Mouse (Mus musculus): Measurements from ENCODE around the gene Card9.
A peak's percentile ranks its signal among the peaks of the same experiment; 100 is the strongest.

Gene Card9

GRCm38 (mm10) chr2:26362991-26363390 lies 2.3 kb upstream of the Card9 start:
- no peak for DNase-seq (ENCODE audit: low read depth, low spot score)

- no peak for DNase-seq (ENCODE audit: low read depth, low spot score)
Observed at GRCm38 (mm10) chr2:26359983-26360382, 735 bp downstream of the Card9 start.

- no peak for DNase-seq (ENCODE audit: low read depth, low spot score)
Observed at GRCm38 (mm10) chr2:26358667-26359320, 1.9 kb downstream of the Card9 start.

- no peak for DNase-seq (ENCODE audit: low read depth, low spot score)
Observed at GRCm38 (mm10) chr2:26357484-26357883, 3.2 kb downstream of the Card9 start.

GRCm38 (mm10) chr2:26356678-26357077 lies 4.0 kb downstream of the Card9 start:
- DNase-seq (ENCODE audit: low read depth, low spot score) = no peak

- DNase-seq (ENCODE audit: low read depth, low spot score) = no peak
Observed at GRCm38 (mm10) chr2:26356231-26356630, 4.5 kb downstream of the Card9 start.

GRCm38 (mm10) chr2:26354401-26354800 lies 6.3 kb downstream of the Card9 start:
- no peak for DNase-seq (ENCODE audit: low read depth, low spot score)

- DNase-seq (ENCODE audit: low read depth, low spot score) = no peak
Observed at GRCm38 (mm10) chr2:26353066-26353980, 7.4 kb downstream of the Card9 start.

- DNase-seq (ENCODE audit: low read depth, low spot score) = no peak
Observed at GRCm38 (mm10) chr2:26352291-26352910, 8.3 kb downstream of the Card9 start.

GRCm38 (mm10) chr2:26351358-26352290 lies 9.1 kb downstream of the Card9 start, which contains the start of gene Dnlz:
Dnlz (minus strand) TSS chr2:26352110.
- DNase-seq (ENCODE audit: low read depth, low spot score) = peak; percentile 96

GRCm38 (mm10) chr2:26348241-26348640 lies 12.5 kb downstream of the Card9 start:
- DNase-seq (ENCODE audit: low read depth, low spot score) = no peak

GRCm38 (mm10) chr2:26342609-26343490 lies 17.9 kb downstream of the Card9 start:
- DNase-seq (ENCODE audit: low read depth, low spot score) = no peak

- no peak for DNase-seq (ENCODE audit: low read depth, low spot score)
Observed at GRCm38 (mm10) chr2:26342044-26342443, 18.7 kb downstream of the Card9 start.

- no peak for DNase-seq (ENCODE audit: low read depth, low spot score)
Observed at GRCm38 (mm10) chr2:26341510-26341981, 19.2 kb downstream of the Card9 start.

- DNase-seq (ENCODE audit: low read depth, low spot score) = no peak
Observed at GRCm38 (mm10) chr2:26339204-26339551, 21.5 kb downstream of the Card9 start.

- DNase-seq (ENCODE audit: low read depth, low spot score) = no peak
Observed at GRCm38 (mm10) chr2:26338302-26339203, 22.2 kb downstream of the Card9 start.

- no peak for DNase-seq (ENCODE audit: low read depth, low spot score)
Observed at GRCm38 (mm10) chr2:26330702-26331101, 30.0 kb downstream of the Card9 start.

GRCm38 (mm10) chr2:26330056-26330468 lies 30.7 kb downstream of the Card9 start:
- DNase-seq (ENCODE audit: low read depth, low spot score) = no peak

- DNase-seq (ENCODE audit: low read depth, low spot score) = no peak
Observed at GRCm38 (mm10) chr2:26329402-26329801, 31.3 kb downstream of the Card9 start.

Data from CD4-positive, CD25-positive, alpha-beta regulatory T cell, adult 2 months (primary cell).